Mouse (Mus musculus) thymus, postnatal 0 days (tissue): ENCODE results near the gene Selenoi. TPM values are rescaled to one million over a fixed set of nuclear protein-coding genes. Genes with fewer than 3 reads are reported as not detected.

Experiments used
- polyA plus RNA-seq: library from polyadenylated mRNA; unstranded; fragments of >200 nt; fragmentation: Nextera tagmentation; extraction: Ambion mirVana; gene quantifications from 2 replicates; pipeline ENCODE4 v1.2.1, GENCODE M21; 2015

Selenoi gene
- polyA plus RNA-seq, 1 experiment from 2014 or later, result 13.3 TPM

Other genes with a start within 250 kb of the Selenoi start
- 0.67 and 0.77 TPM in 2 replicates for gene Il6, start 219.5 kb upstream of the Selenoi start, polyA plus RNA-seq
- gene Tyms, start 159.0 kb upstream of the Selenoi start, polyA plus RNA-seq, result 292 and 327 TPM in 2 replicates
- gene Garem2, start 127.4 kb upstream of the Selenoi start, polyA plus RNA-seq, result 0.05 and 0.09 TPM in 2 replicates
- not detected in 2 replicates for gene 3110082J24Rik, start 126.5 kb upstream of the Selenoi start, polyA plus RNA-seq
- 111 and 124 TPM in 2 replicates for gene Hadha, start 77.4 kb upstream of the Selenoi start, polyA plus RNA-seq
- 182 and 193 TPM in 2 replicates for gene Hadhb, start 77.3 kb upstream of the Selenoi start, polyA plus RNA-seq
- 0.10 and 0.29 TPM in 2 replicates for gene Adgrf3, start 26.9 kb upstream of the Selenoi start, polyA plus RNA-seq
- 10.5 and 10.8 TPM in 2 replicates for gene Drc1, start 48.8 kb downstream of the Selenoi start, polyA plus RNA-seq
- gene Otof, start 229.4 kb downstream of the Selenoi start, polyA plus RNA-seq, result 0.16 and 0.17 TPM in 2 replicates
- 0.66 and 1.4 TPM in 2 replicates for gene 1700001C02Rik, start 233.5 kb downstream of the Selenoi start, polyA plus RNA-seq